Mouse (Mus musculus): ENCODE results near the gene Napsa. TPM values are rescaled to one million over a fixed set of nuclear protein-coding genes. Genes with fewer than 3 reads are reported as not detected.

The Napsa gene
- polyA plus RNA-seq, 1 experiment from 2014 or later = 1.1 TPM

DNA sequence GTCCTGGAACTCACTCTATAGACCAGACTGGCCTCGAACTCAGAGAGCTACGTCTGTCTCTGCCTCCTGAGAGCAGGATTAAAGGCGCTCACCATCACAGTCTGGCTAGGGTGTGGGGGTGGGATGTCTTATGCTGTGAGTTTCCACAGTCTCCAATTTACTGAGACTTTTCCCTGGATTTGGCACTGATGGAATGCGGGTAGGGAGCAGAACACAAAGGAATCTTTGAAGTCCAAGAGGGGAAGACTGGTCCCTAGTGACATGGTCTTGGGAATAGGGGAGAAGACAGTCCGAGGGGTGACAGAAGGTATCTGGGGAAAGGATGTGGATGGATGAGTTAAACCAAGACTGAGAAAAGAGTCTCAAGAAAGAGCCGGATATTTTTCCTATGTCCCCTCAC, 15.5 kb downstream of the Napsa start:
- ATAC-seq (ENCODE audit: low FRiP score, low TSS enrichment) (no peak), DNase-seq (no peak)
- Histone ChIP-seq H3K36me3 (ENCODE audit: control insufficient read depth, insufficient read depth, low read length) (no peaks in the 10 kb centered on the region), H3K4me3 (replicated peaks; ENCODE audit: low read depth, low read length) (peak overlapping the region; percentile 42), H3K27me3 (ENCODE audit: control insufficient read depth, insufficient read depth, low read length) (peaks cover 14% of the 10 kb centered on the region), H3K27ac (replicated peaks; ENCODE audit: low read depth, low read length) (no peak overlapping the region), H3K4me1 (ENCODE audit: control insufficient read depth, insufficient read depth, low read length) (peaks cover 39% of the 10 kb centered on the region), H3K9ac (replicated peaks; ENCODE audit: low read length) (no peak overlapping the region; the same call in 1 of the 2 replicates), H3K4me2 (ENCODE audit: low read length) (peak overlapping the region; percentile 96), H3K9me3 (ENCODE audit: control insufficient read depth, low read length) (no peaks in the 10 kb centered on the region)
- WGBS = 36% methylated on average over 6 of the region's 6 CpGs

DNA sequence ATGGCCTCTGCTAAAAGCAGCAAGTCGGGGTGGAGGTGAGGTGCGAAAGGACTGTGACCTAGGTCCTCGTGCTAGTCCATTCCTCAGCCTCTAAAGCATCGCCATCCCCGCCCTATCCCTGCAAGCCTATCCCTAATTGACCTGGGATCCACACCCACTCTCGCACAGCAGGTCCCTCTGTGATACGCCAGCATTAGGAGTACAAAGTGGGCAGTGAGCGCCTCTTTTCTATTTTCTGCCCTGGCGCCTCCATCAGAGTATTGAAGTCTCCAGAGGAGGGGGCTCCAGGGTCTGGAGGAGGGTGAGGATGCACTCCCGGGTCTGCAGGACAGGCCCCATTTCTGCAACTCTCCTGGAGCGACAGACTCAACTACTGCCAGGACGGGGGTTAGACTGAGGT, 16.2 kb downstream of the Napsa start:
- H3K4me2 ChIP-seq (ENCODE audit: low read length) = peak overlapping the region; percentile 96
- peak overlapping the region; percentile 41; the same call in 1 of the 2 replicates for H3K27ac ChIP-seq (replicated peaks; ENCODE audit: low read depth, low read length)
- peak overlapping the region; percentile 57 for H3K9ac ChIP-seq (replicated peaks; ENCODE audit: low read length)
- H3K4me1 ChIP-seq (ENCODE audit: control insufficient read depth, insufficient read depth, low read length) = peaks cover 46% of the 10 kb centered on the region
- no peaks in the 10 kb centered on the region for H3K36me3 ChIP-seq (ENCODE audit: control insufficient read depth, insufficient read depth, low read length)
- H3K9me3 ChIP-seq (ENCODE audit: control insufficient read depth, low read length) = no peaks in the 10 kb centered on the region
- ATAC-seq (ENCODE audit: low FRiP score, low TSS enrichment) = no peak
- 10% methylated on average over 12 of the region's 12 CpGs for WGBS
- H3K4me3 ChIP-seq (replicated peaks; ENCODE audit: low read depth, low read length) = peak overlapping the region; percentile 66
- DNase-seq = peak; percentile 13
- H3K27me3 ChIP-seq (ENCODE audit: control insufficient read depth, insufficient read depth, low read length) = peaks cover 20% of the 10 kb centered on the region

GRCm38 (mm10) chr7:44589149-44589548, 17.0 kb downstream of the Napsa start:
- peak overlapping the region; percentile 96 for H3K4me2 ChIP-seq (ENCODE audit: low read length)
- ATAC-seq (ENCODE audit: low FRiP score, low TSS enrichment) (no peak), DNase-seq (peak; percentile 90)
- H3K4me3 ChIP-seq (replicated peaks; ENCODE audit: low read depth, low read length) = peak overlapping the region; percentile 66
- H3K27me3 ChIP-seq (ENCODE audit: control insufficient read depth, insufficient read depth, low read length) = peaks cover 21% of the 10 kb centered on the region
- H3K9ac ChIP-seq (replicated peaks; ENCODE audit: low read length) = peak overlapping the region; percentile 57
- peaks cover 50% of the 10 kb centered on the region for H3K4me1 ChIP-seq (ENCODE audit: control insufficient read depth, insufficient read depth, low read length)
- H3K27ac ChIP-seq (replicated peaks; ENCODE audit: low read depth, low read length) = peak overlapping the region; percentile 41; the same call in 1 of the 2 replicates
- H3K36me3 ChIP-seq (ENCODE audit: control insufficient read depth, insufficient read depth, low read length) = no peaks in the 10 kb centered on the region
- WGBS = under 1% methylated on average over 33 of the region's 33 CpGs
- no peaks in the 10 kb centered on the region for H3K9me3 ChIP-seq (ENCODE audit: control insufficient read depth, low read length)

- Histone ChIP-seq H3K4me2 (ENCODE audit: low read length) (peak overlapping the region; percentile 96), H3K36me3 (ENCODE audit: control insufficient read depth, insufficient read depth, low read length) (no peaks in the 10 kb centered on the region), H3K27ac (replicated peaks; ENCODE audit: low read depth, low read length) (no peak overlapping the region), H3K4me1 (ENCODE audit: control insufficient read depth, insufficient read depth, low read length) (peaks cover 50% of the 10 kb centered on the region), H3K9ac (replicated peaks; ENCODE audit: low read length) (no peak overlapping the region; the same call in 1 of the 2 replicates), H3K9me3 (ENCODE audit: control insufficient read depth, low read length) (no peaks in the 10 kb centered on the region), H3K27me3 (ENCODE audit: control insufficient read depth, insufficient read depth, low read length) (peaks cover 21% of the 10 kb centered on the region), H3K4me3 (replicated peaks; ENCODE audit: low read depth, low read length) (peak overlapping the region; percentile 66)
- DNase-seq (peak; percentile 45), ATAC-seq (ENCODE audit: low FRiP score, low TSS enrichment) (no peak)
- 3% methylated on average over 13 of the region's 13 CpGs for WGBS
These were observed 17.8 kb downstream of the Napsa start for GRCm38 (mm10) chr7:44589946-44590345.

- under 1% methylated on average over 80 of the region's 80 CpGs for whole genome bisulfite sequencing
- peak; percentile 96 for DNase-seq
- H3K4me3 ChIP-seq (replicated peaks; ENCODE audit: low read depth, low read length) = peak within 1 kb of the TSS; percentile 66
These were observed 18.5 kb downstream of the Napsa start, which contains the start of gene Kcnc3 for GRCm38 (mm10) chr7:44590402-44591347. TSS of gene Kcnc3 (plus strand) at chr7:44590664.

GRCm38 (mm10) chr7:44591348-44592116, 19.4 kb downstream of the Napsa start:
- DNase-seq = peak; percentile 48
- Histone ChIP-seq H3K4me3 (replicated peaks; ENCODE audit: low read depth, low read length) (peak overlapping the region; percentile 66), H3K36me3 (ENCODE audit: control insufficient read depth, insufficient read depth, low read length) (peaks cover 4% of the 10 kb centered on the region; the same call in 1 of the 2 replicates), H3K4me2 (ENCODE audit: low read length) (peak overlapping the region; percentile 96), H3K9ac (replicated peaks; ENCODE audit: low read length) (peak overlapping the region; percentile 66), H3K9me3 (ENCODE audit: control insufficient read depth, low read length) (no peaks in the 10 kb centered on the region), H3K27ac (replicated peaks; ENCODE audit: low read depth, low read length) (peak overlapping the region; percentile 66; the same call in 1 of the 2 replicates), H3K27me3 (ENCODE audit: control insufficient read depth, insufficient read depth, low read length) (peaks cover 21% of the 10 kb centered on the region), H3K4me1 (ENCODE audit: control insufficient read depth, insufficient read depth, low read length) (peaks cover 50% of the 10 kb centered on the region)
- WGBS = under 1% methylated on average over 54 of the region's 60 CpGs
- no peak for ATAC-seq (ENCODE audit: low FRiP score, low TSS enrichment)

More at GRCm38 (mm10) chr7:44590402-44591347, 18.5 kb downstream of the Napsa start, which contains the start of gene Kcnc3:
- peaks cover 21% of the 10 kb centered on the region for H3K27me3 ChIP-seq (ENCODE audit: control insufficient read depth, insufficient read depth, low read length)
- H3K27ac ChIP-seq (replicated peaks; ENCODE audit: low read depth, low read length) = peak within 1 kb of the TSS; percentile 66
- H3K4me2 ChIP-seq (ENCODE audit: low read length) = peak within 1 kb of the TSS; percentile 96
- H3K36me3 ChIP-seq (ENCODE audit: control insufficient read depth, insufficient read depth, low read length) = no peaks in the 10 kb centered on the region
- H3K4me1 ChIP-seq (ENCODE audit: control insufficient read depth, insufficient read depth, low read length) = peaks cover 50% of the 10 kb centered on the region
- H3K9me3 ChIP-seq (ENCODE audit: control insufficient read depth, low read length) = no peaks in the 10 kb centered on the region
- peak within 1 kb of the TSS; percentile 66 for H3K9ac ChIP-seq (replicated peaks; ENCODE audit: low read length)
- peak; percentile 92 for ATAC-seq (ENCODE audit: low FRiP score, low TSS enrichment)

DNA sequence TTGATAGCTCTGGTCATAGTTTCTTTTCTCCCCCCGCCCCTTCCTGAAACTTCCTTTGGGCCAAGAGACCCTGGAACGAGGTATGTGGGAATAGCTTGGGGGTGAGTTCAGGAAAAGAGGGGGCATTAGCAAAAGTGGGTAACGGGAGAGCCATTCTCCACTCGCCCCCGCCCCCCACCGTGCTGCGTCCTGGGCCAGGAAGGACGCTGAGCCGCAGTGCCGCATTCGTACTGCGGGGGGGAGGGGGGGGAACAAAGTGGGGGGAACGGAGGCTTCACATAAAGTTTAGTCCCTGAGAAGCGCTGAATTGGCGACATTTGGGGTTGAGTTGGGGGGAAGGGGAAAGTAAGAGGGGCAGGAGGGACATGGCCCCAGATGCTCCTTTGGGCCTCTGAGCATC, 20.9 kb downstream of the Napsa start:
- Histone ChIP-seq H3K9ac (replicated peaks; ENCODE audit: low read length) (no peak overlapping the region; the same call in 1 of the 2 replicates), H3K9me3 (ENCODE audit: control insufficient read depth, low read length) (no peaks in the 10 kb centered on the region), H3K4me1 (ENCODE audit: control insufficient read depth, insufficient read depth, low read length) (peaks cover 40% of the 10 kb centered on the region), H3K27me3 (ENCODE audit: control insufficient read depth, insufficient read depth, low read length) (peaks cover 19% of the 10 kb centered on the region), H3K36me3 (ENCODE audit: control insufficient read depth, insufficient read depth, low read length) (peaks cover 4% of the 10 kb centered on the region; the same call in 1 of the 2 replicates), H3K27ac (replicated peaks; ENCODE audit: low read depth, low read length) (no peak overlapping the region), H3K4me2 (ENCODE audit: low read length) (peak overlapping the region; percentile 96), H3K4me3 (replicated peaks; ENCODE audit: low read depth, low read length) (peak overlapping the region; percentile 66)
- ATAC-seq (ENCODE audit: low FRiP score, low TSS enrichment) (no peak), DNase-seq (no peak)
- WGBS = 1% methylated on average over 15 of the region's 15 CpGs

GRCm38 (mm10) chr7:44593775-44594174, 21.6 kb downstream of the Napsa start:
- Histone ChIP-seq H3K9ac (replicated peaks; ENCODE audit: low read length) (peak overlapping the region; percentile 55), H3K4me1 (ENCODE audit: control insufficient read depth, insufficient read depth, low read length) (peaks cover 35% of the 10 kb centered on the region), H3K36me3 (ENCODE audit: control insufficient read depth, insufficient read depth, low read length) (peaks cover 4% of the 10 kb centered on the region; the same call in 1 of the 2 replicates), H3K27me3 (ENCODE audit: control insufficient read depth, insufficient read depth, low read length) (peaks cover 19% of the 10 kb centered on the region), H3K4me3 (replicated peaks; ENCODE audit: low read depth, low read length) (peak overlapping the region; percentile 66), H3K4me2 (ENCODE audit: low read length) (peak overlapping the region; percentile 96), H3K9me3 (ENCODE audit: control insufficient read depth, low read length) (no peaks in the 10 kb centered on the region), H3K27ac (replicated peaks; ENCODE audit: low read depth, low read length) (peak overlapping the region; percentile 74)
- DNase-seq (peak; percentile 97), ATAC-seq (ENCODE audit: low FRiP score, low TSS enrichment) (peak; percentile 63)
- under 1% methylated on average over 22 of the region's 22 CpGs for WGBS

Data from midbrain, embryonic 14.5 days (tissue).